Mouse (Mus musculus) heart, embryonic 15.5 days (tissue): ENCODE data around the gene Ptcra. TPM values are rescaled to one million over a fixed set of nuclear protein-coding genes. Genes with fewer than 3 reads are reported as not detected.

Experiments used
- ATAC-seq: fragments of 200-750 bp; cut with Nextera tagmentation; replicated peaks from 2 replicates; pipeline ENCODE4 v1.8.0; 2017; ENCODE audit warnings: low read depth, moderate TSS enrichment; ENCODE audit not compliant: insufficient number of reproducible peaks, insufficient read depth, low FRiP score
- H3K27ac ChIP-seq: fragments of 300-500 bp; sonication (generic); 2 replicates; pipeline ENCODE4 v1.5.1; 2015; ENCODE audit warnings: mild to moderate bottlenecking, inconsistent platforms
- H3K27me3 ChIP-seq: fragments of 300-500 bp; sonication (generic); 2 replicates; pipeline ENCODE4 v1.6.1; 2015; ENCODE audit warnings: inconsistent platforms
- H3K36me3 ChIP-seq: fragments of 300-500 bp; sonication (generic); 2 replicates; pipeline ENCODE4 v1.6.1; 2015; ENCODE audit warnings: mild to moderate bottlenecking, inconsistent platforms
- H3K4me1 ChIP-seq: fragments of 300-500 bp; sonication (generic); replicated peaks from 2 replicates; pipeline ENCODE4 v1.6.1; 2015; ENCODE audit warnings: inconsistent platforms
- H3K4me2 ChIP-seq: fragments of 300-500 bp; sonication (generic); 2 replicates; pipeline ENCODE4 v1.6.1; 2015; ENCODE audit warnings: inconsistent platforms, mild to moderate bottlenecking, moderate library complexity
- H3K4me3 ChIP-seq: fragments of 300-500 bp; sonication (generic); 2 replicates; pipeline ENCODE4 v1.5.1; 2015; ENCODE audit warnings: mild to moderate bottlenecking, inconsistent platforms
- H3K9ac ChIP-seq: fragments of 300-500 bp; sonication (generic); 2 replicates; pipeline ENCODE4 v1.6.1; 2015; ENCODE audit warnings: mild to moderate bottlenecking, inconsistent platforms
- H3K9me3 ChIP-seq: fragments of 300-500 bp; sonication (generic); replicated peaks from 2 replicates; pipeline ENCODE4 v1.6.1; 2016; ENCODE audit warnings: inconsistent platforms
- WGBS: fragments of 180-500 bp; shearing (Covaris S2); methylation state at CpG from one replicate; pipeline ENCODE4 v1.1.7; 2015; ENCODE audit warnings: mixed read lengths; 5-methylcytosine and 5-hydroxymethylcytosine counted together
- polyA plus RNA-seq: library from polyadenylated mRNA; unstranded; fragments of >200 nt; fragmentation: Nextera tagmentation; extraction: Ambion mirVana; gene quantifications from 2 replicates; pipeline ENCODE4 v1.2.1, GENCODE M21; 2015

Ptcra gene
- polyA plus RNA-seq, 1 experiment from 2014 or later: 2.9 TPM

- Histone ChIP-seq H3K27ac (no peak overlapping the region), H3K4me2 (no peak overlapping the region), H3K9me3 (no peaks in the 10 kb centered on the region), H3K36me3 (no peaks in the 10 kb centered on the region; the same call in 1 of the 2 replicates), H3K9ac (0 out of 2 replicates have a peak overlapping the region, but pooled peaks have one; percentile 25), H3K27me3 (peaks cover 19% of the 10 kb centered on the region), H3K4me1 (peaks cover 16% of the 10 kb centered on the region), H3K4me3 (no peak overlapping the region)
- ATAC-seq: no peak
- WGBS: 49% methylated on average over 9 of the region's 9 CpGs
Measured at GRCm38 (mm10) chr17:46725273-46725672, 38.2 kb downstream of the Ptcra start.

DNA sequence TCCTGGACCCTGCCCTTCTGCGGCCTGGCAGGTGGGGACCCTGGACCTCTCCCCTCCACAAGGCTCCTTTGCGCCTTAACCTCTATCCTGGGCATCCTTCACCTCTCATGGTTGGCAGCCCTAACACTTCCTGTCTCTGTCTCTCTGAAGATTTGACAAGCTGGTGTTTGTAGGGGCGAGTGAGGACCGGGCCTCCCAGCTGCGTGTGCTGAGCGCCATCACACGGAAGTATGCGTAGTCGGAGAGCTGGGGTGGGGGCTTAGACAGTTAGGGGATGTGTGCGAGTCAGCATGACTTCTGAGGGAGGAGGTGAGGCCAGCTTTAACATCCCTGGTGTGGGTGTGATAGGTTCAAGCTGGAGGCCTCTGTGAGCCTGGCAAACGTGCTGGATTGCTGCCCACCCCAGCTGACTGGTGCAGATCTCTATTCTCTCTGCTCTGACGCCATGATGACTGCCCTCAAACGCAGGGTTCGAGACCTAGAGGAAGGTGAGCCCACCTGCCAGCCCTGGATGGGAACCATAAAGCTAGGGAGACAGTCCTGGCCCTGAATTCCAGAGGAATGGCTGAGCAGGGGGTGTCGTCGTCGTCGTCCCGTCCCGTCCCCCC lies 38.9 kb downstream of the Ptcra start:
- no peak overlapping the region for H3K27ac ChIP-seq
- WGBS: 78% methylated on average over 20 of the region's 20 CpGs

DNA sequence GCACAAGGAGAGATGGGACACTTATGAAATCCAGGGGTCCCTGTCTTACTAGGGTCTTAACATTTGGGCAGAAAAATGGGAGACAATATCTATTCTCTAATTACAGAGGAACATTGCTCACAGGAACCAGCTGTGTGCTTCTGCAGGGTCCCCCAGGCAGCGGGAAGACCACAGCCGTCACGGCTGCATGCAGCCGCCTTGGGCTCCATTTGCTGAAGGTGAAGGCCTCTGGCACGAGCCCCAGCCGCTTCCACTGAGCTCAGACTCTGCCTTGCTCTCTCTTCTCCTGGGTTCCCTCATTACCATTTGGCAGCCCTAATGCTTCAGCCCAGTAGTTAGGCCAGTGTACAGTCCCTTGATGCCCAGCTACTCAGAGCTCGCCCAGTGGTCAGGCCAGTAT lies 42.4 kb downstream of the Ptcra start:
- H3K9me3 ChIP-seq: no peaks in the 10 kb centered on the region

More for the DNA sequence above, 38.9 kb downstream of the Ptcra start:
- no peak overlapping the region for H3K4me3 ChIP-seq
- H3K9me3 ChIP-seq: no peaks in the 10 kb centered on the region
- H3K36me3 ChIP-seq: no peaks in the 10 kb centered on the region; the same call in 1 of the 2 replicates
- no peak for ATAC-seq
- no peak overlapping the region for H3K4me2 ChIP-seq
- peaks cover 16% of the 10 kb centered on the region for H3K4me1 ChIP-seq
- H3K27me3 ChIP-seq: peaks cover 17% of the 10 kb centered on the region
- H3K9ac ChIP-seq: no peak overlapping the region

GRCm38 (mm10) chr17:46714756-46715481 lies 48.6 kb downstream of the Ptcra start:
- Histone ChIP-seq H3K4me3 (no peak overlapping the region), H3K9ac (no peak overlapping the region), H3K36me3 (peaks cover 24% of the 10 kb centered on the region), H3K27ac (no peak overlapping the region), H3K4me2 (no peak overlapping the region), H3K4me1 (peaks cover 16% of the 10 kb centered on the region), H3K27me3 (no peaks in the 10 kb centered on the region), H3K9me3 (no peaks in the 10 kb centered on the region)
- WGBS: 90% methylated on average over 11 of the region's 11 CpGs
- no peak for ATAC-seq

More for the DNA sequence above, 42.4 kb downstream of the Ptcra start:
- no peaks in the 10 kb centered on the region; the same call in 1 of the 2 replicates for H3K36me3 ChIP-seq
- no peak overlapping the region for H3K4me2 ChIP-seq
- 0 out of 2 replicates have a peak, but pooled peaks cover 4% of the 10 kb centered on the region for H3K4me1 ChIP-seq
- no peak overlapping the region for H3K4me3 ChIP-seq
- H3K27ac ChIP-seq: no peak overlapping the region
- ATAC-seq: no peak
- no peaks in the 10 kb centered on the region for H3K27me3 ChIP-seq
- H3K9ac ChIP-seq: no peak overlapping the region
- WGBS: 86% methylated on average over 7 of the region's 7 CpGs

DNA sequence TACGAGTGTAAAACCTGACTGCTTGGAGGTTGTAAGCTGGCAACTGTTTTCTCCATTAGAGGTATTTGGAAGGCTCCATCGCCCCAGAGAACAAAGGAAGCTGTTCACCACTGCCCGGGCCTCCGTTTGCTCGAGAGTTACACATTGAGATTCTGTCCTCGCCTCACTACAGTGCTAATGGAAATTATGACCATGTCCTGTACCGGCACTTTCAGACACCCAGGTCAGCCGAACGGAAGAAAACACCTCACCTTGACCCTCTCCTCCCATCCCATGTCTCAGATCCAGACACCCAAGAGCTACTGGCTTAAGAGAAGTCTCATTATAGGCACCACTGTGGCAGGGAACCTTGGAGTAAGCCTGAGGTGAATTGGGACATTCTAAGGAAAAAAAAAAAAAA lies 49.7 kb downstream of the Ptcra start:
- Histone ChIP-seq H3K4me2 (no peak overlapping the region), H3K27me3 (no peaks in the 10 kb centered on the region), H3K27ac (no peak overlapping the region), H3K9me3 (no peaks in the 10 kb centered on the region), H3K4me3 (no peak overlapping the region), H3K36me3 (peaks cover 24% of the 10 kb centered on the region), H3K4me1 (peaks cover 16% of the 10 kb centered on the region), H3K9ac (0 out of 2 replicates have a peak overlapping the region, but pooled peaks have one; percentile 25)
- WGBS: 83% methylated on average over 9 of the region's 9 CpGs
- no peak for ATAC-seq

DNA sequence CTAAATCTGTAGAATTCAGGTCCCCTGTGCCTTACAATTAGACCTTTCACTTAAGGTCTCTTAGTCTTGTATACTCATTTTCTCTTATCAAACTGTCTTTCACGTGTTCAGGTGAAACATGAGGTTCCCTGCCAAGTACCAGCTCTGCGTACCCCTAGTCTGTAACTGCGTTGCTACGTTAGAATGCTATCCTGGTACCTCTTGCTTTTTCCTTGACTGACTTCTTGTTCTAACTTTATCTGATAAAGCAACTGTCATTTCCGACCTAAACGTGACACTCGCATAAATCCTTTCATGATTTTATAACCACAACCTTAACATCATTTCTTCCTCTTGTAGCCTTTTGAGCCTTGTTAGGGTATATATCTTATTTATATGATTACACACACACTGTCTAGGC lies 51.1 kb downstream of the Ptcra start:
- peaks cover 24% of the 10 kb centered on the region for H3K36me3 ChIP-seq
- H3K27me3 ChIP-seq: no peaks in the 10 kb centered on the region
- 54% methylated on average over 7 of the region's 7 CpGs for WGBS
- H3K9me3 ChIP-seq: no peaks in the 10 kb centered on the region
- H3K4me3 ChIP-seq: peak overlapping the region; percentile 98
- H3K4me1 ChIP-seq: peaks cover 16% of the 10 kb centered on the region
- no peak for ATAC-seq
- H3K9ac ChIP-seq: peak overlapping the region; percentile 78
- peak overlapping the region; percentile 80 for H3K27ac ChIP-seq
- H3K4me2 ChIP-seq: peak overlapping the region; percentile 90

DNA sequence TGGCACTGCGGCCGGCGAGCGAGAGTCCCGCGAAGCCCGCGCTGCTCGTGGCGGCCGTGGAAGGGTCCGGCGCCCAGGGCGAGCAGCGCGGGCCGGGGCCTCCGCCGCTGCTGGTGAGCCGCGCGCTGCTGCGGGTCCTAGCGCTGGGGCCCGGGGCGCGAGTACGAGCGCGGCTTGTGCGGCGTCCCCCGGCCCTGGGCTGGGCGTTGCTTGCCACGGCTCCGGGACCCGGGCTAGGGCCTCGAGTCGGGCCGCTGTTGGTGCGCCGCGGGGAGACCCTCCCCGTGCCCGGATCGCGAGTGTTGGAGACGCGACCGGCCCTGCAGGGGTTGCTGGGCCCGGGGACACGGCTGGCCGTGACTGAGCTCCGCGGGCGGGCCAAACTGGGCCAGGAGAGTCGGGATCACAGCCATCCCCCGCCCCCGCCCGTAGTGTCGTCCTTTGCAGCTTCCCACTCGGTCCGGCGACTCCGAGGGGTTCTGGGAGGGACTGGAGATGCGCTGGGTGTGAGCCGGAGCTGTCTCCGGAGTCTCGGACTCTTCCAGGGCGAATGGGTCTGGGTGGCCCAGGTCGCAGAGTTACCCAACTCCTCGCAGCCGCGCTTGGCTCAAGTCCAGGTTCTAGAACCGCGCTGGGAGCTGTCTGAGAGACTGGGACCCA lies 51.8 kb downstream of the Ptcra start:
- H3K4me3 ChIP-seq: peak overlapping the region; percentile 98
- H3K27me3 ChIP-seq: no peaks in the 10 kb centered on the region
- H3K9me3 ChIP-seq: no peaks in the 10 kb centered on the region
- H3K36me3 ChIP-seq: peaks cover 24% of the 10 kb centered on the region
- peak; percentile 69 for ATAC-seq
- H3K4me2 ChIP-seq: peak overlapping the region; percentile 90
- 0% methylated on average over 65 of the region's 76 CpGs for WGBS
- peaks cover 16% of the 10 kb centered on the region for H3K4me1 ChIP-seq
- H3K27ac ChIP-seq: peak overlapping the region; percentile 80
- H3K9ac ChIP-seq: peak overlapping the region; percentile 78

GRCm38 (mm10) chr17:46710959-46711597 lies 52.4 kb downstream of the Ptcra start, which contains the start of gene Pex6:
Gene Pex6, plus strand, starts transcription at chr17:46711463.
- H3K36me3 ChIP-seq: peaks cover 24% of the 10 kb centered on the region
- peak within 1 kb of the TSS; percentile 78 for H3K9ac ChIP-seq
- H3K27ac ChIP-seq: peak within 1 kb of the TSS; percentile 80
- peak within 1 kb of the TSS; percentile 90 for H3K4me2 ChIP-seq
- 7% methylated on average over 36 of the region's 36 CpGs for WGBS
- H3K9me3 ChIP-seq: no peaks in the 10 kb centered on the region
- H3K4me1 ChIP-seq: peaks cover 16% of the 10 kb centered on the region
- peak; percentile 90 for ATAC-seq
- H3K27me3 ChIP-seq: no peaks in the 10 kb centered on the region
- peak within 1 kb of the TSS; percentile 98 for H3K4me3 ChIP-seq

GRCm38 (mm10) chr17:46706375-46707089 lies 57.0 kb downstream of the Ptcra start:
- ATAC-seq: no peak
- 0 out of 2 replicates have a peak overlapping the region, but pooled peaks have one; percentile 91 for H3K4me2 ChIP-seq

More at GRCm38 (mm10) chr17:46706375-46707089, 57.0 kb downstream of the Ptcra start:
- no peak overlapping the region for H3K27ac ChIP-seq
- H3K9me3 ChIP-seq: no peaks in the 10 kb centered on the region
- no peaks in the 10 kb centered on the region for H3K36me3 ChIP-seq
- H3K4me3 ChIP-seq: no peak overlapping the region
- WGBS: 75% methylated on average over 14 of the region's 14 CpGs
- H3K9ac ChIP-seq: no peak overlapping the region
- H3K4me1 ChIP-seq: peaks cover 28% of the 10 kb centered on the region
- H3K27me3 ChIP-seq: no peaks in the 10 kb centered on the region
